Mouse (Mus musculus) liver, embryonic 16.5 days (tissue): ENCODE measurements around the gene Tfap2a. TPM values are rescaled to one million over a fixed set of nuclear protein-coding genes. Genes with fewer than 3 reads are reported as not detected.

Experiments used
- ATAC-seq: fragments of 200-750 bp; cut with Nextera tagmentation; 2 replicates; pipeline ENCODE4 v1.8.0; 2017; ENCODE audit warnings: low read depth, mild to moderate bottlenecking, moderate number of reproducible peaks, moderate library complexity
- H3K27ac ChIP-seq: fragments of 300-500 bp; sonication (generic); 2 replicates; pipeline ENCODE4 v1.5.1; 2014; ENCODE audit warnings: mild to moderate bottlenecking, low read length
- H3K27me3 ChIP-seq: fragments of 300-500 bp; sonication (generic); 2 replicates; pipeline ENCODE4 v1.6.1; 2014; ENCODE audit warnings: low read depth, low read length, mixed read lengths; ENCODE audit not compliant: control insufficient read depth, insufficient read depth
- H3K36me3 ChIP-seq: fragments of 300-500 bp; sonication (generic); 2 replicates; pipeline ENCODE4 v1.6.1; 2014; ENCODE audit warnings: mild to moderate bottlenecking; ENCODE audit not compliant: control insufficient read depth, insufficient read depth
- H3K4me1 ChIP-seq: fragments of 300-500 bp; sonication (generic); 2 replicates; pipeline ENCODE4 v1.6.1; 2014; ENCODE audit warnings: low read depth, low read length, mixed read lengths; ENCODE audit not compliant: control insufficient read depth
- H3K4me2 ChIP-seq: fragments of 300-500 bp; sonication (generic); 2 replicates; pipeline ENCODE4 v1.6.1; 2014; ENCODE audit warnings: low read depth, low read length, mixed read lengths
- H3K4me3 ChIP-seq: fragments of 300-500 bp; sonication (generic); 2 replicates; pipeline ENCODE4 v1.5.1; 2014; ENCODE audit warnings: low read depth, mild to moderate bottlenecking, low read length
- H3K9ac ChIP-seq: fragments of 300-500 bp; sonication (generic); 2 replicates; pipeline ENCODE4 v1.6.1; 2014; ENCODE audit warnings: low read depth, low read length
- H3K9me3 ChIP-seq: fragments of 300-500 bp; sonication (generic); replicated peaks from 2 replicates; pipeline ENCODE4 v1.6.1; 2016; ENCODE audit warnings: low read length; ENCODE audit not compliant: control insufficient read depth
- WGBS: fragments of 180-500 bp; shearing (Covaris S2); extraction: QIAGEN DNeasy Blood & Tissue Kit; methylation state at CpG from one replicate; pipeline ENCODE4 v1.1.7; 2014; ENCODE audit not compliant: insufficient replicate concordance; 5-methylcytosine and 5-hydroxymethylcytosine counted together
- polyA plus RNA-seq: library from polyadenylated mRNA; unstranded; fragments of >200 nt; fragmentation: Nextera tagmentation; extraction: Ambion mirVana; gene quantifications from 2 replicates; pipeline ENCODE4 v1.2.1, GENCODE M21; 2015

The Tfap2a gene
- polyA plus RNA-seq, 1 experiment from 2014 or later: not detected

DNA sequence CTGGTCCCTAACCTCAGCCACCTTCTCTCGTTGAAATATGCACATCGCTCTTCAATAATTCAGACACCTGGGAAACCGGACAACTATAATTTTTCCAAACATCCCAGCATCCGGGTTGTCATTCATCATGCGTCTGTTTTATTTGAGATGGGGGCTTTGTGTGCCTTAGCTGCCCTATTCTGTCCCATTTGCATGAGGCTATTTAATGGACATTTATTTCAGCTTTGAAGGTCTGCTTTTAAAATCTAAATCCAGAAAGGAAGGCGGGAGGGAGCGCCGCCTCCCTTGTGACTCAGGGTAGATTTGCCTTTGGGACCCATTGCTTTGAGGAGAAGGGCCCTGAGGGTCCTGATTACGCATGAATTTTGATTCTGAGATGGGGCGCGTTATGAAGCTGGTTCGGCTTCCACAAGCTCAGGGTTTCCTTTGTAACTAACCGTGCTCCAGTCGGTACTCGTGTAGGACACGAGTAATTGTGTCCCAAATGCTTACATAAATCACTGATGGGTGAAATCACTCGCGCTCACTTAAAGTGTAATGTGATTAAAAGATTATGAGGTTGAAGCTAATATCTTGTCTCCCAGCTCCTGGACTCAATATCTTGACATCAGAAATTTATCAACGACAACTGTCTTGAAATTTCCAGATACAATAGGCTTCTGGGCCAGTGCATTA lies 34.9 kb downstream of the Tfap2a start:
- no peak overlapping the region for H3K27ac ChIP-seq
- H3K27me3 ChIP-seq: peaks cover 80% of the 10 kb centered on the region
- H3K4me1 ChIP-seq: no peaks in the 10 kb centered on the region
- no peak overlapping the region for H3K4me2 ChIP-seq
- H3K9ac ChIP-seq: no peak overlapping the region
- no peak for ATAC-seq
- H3K9me3 ChIP-seq: no peaks in the 10 kb centered on the region
- H3K36me3 ChIP-seq: no peaks in the 10 kb centered on the region
- H3K4me3 ChIP-seq: no peak overlapping the region
- 3% methylated on average over 19 of the region's 19 CpGs for WGBS

GRCm38 (mm10) chr13:40702361-40703122 lies 35.6 kb downstream of the Tfap2a start:
- no peak overlapping the region for H3K9ac ChIP-seq
- H3K9me3 ChIP-seq: no peaks in the 10 kb centered on the region
- ATAC-seq: no peak
- no peak overlapping the region for H3K4me2 ChIP-seq
- peaks cover 73% of the 10 kb centered on the region for H3K27me3 ChIP-seq
- 4% methylated on average over 30 of the region's 30 CpGs for WGBS
- H3K4me3 ChIP-seq: no peak overlapping the region
- H3K36me3 ChIP-seq: no peaks in the 10 kb centered on the region
- no peak overlapping the region for H3K27ac ChIP-seq
- H3K4me1 ChIP-seq: no peaks in the 10 kb centered on the region

- H3K9ac ChIP-seq: no peak overlapping the region
- no peaks in the 10 kb centered on the region for H3K36me3 ChIP-seq
- H3K27me3 ChIP-seq: peaks cover 65% of the 10 kb centered on the region
- ATAC-seq: no peak
- no peak overlapping the region for H3K27ac ChIP-seq
- no peak overlapping the region for H3K4me3 ChIP-seq
- H3K9me3 ChIP-seq: no peaks in the 10 kb centered on the region
- 5% methylated on average over 12 of the region's 12 CpGs for WGBS
- no peaks in the 10 kb centered on the region for H3K4me1 ChIP-seq
- no peak overlapping the region for H3K4me2 ChIP-seq
These were observed 36.5 kb downstream of the Tfap2a start for GRCm38 (mm10) chr13:40701691-40702090.

DNA sequence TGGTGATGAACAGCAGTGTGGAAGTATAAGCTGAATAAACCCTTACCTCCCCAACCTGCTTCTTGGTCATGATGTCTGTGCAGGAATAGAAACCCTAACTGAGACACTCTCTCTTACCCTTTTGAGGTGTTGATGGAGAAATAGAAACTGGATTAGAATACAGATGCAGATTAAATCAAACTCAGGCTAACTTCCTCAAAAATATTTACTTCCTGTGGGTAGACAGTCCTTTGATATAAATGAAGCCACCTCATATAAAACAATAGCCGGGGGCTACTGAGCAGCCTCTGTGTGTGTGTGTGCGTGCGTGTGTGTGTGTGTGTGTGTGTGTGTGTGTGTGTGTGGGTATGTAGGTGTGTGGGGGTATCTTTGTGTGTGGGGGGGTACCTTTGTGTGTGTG lies 52.4 kb downstream of the Tfap2a start:
- H3K4me3 ChIP-seq: no peak overlapping the region
- WGBS: 62% methylated on average over 3 of the region's 3 CpGs
- H3K9ac ChIP-seq: no peak overlapping the region
- H3K4me1 ChIP-seq: no peaks in the 10 kb centered on the region
- no peak for ATAC-seq
- no peaks in the 10 kb centered on the region for H3K9me3 ChIP-seq
- H3K4me2 ChIP-seq: no peak overlapping the region
- no peaks in the 10 kb centered on the region for H3K27me3 ChIP-seq
- H3K27ac ChIP-seq: no peak overlapping the region
- no peaks in the 10 kb centered on the region for H3K36me3 ChIP-seq

GRCm38 (mm10) chr13:40676730-40677129 lies 61.4 kb downstream of the Tfap2a start:
- no peaks in the 10 kb centered on the region for H3K36me3 ChIP-seq
- H3K9me3 ChIP-seq: no peaks in the 10 kb centered on the region
- no peak overlapping the region for H3K4me3 ChIP-seq
- 35% methylated on average over 4 of the region's 4 CpGs for WGBS
- ATAC-seq: no peak
- H3K9ac ChIP-seq: no peak overlapping the region
- H3K4me1 ChIP-seq: no peaks in the 10 kb centered on the region
- no peak overlapping the region for H3K4me2 ChIP-seq
- no peak overlapping the region for H3K27ac ChIP-seq
- no peaks in the 10 kb centered on the region for H3K27me3 ChIP-seq

Other genes with a start within 250 kb of the Tfap2a start
- gene Gcnt2, start 121.4 kb upstream of the Tfap2a start, polyA plus RNA-seq: 2.2 and 3.1 TPM in 2 replicates